ENCODE assay signal across 9 mouse cellular contexts in genomic region chr2:26201926-26202848, GRCm38 (mm10). TPM values are rescaled to one million over a fixed set of nuclear protein-coding genes. Genes with fewer than 3 reads are reported as not detected.
A peak's percentile ranks its signal among the peaks of the same experiment; 100 is the strongest.
DNase-seq lines count a peak whose midpoint lies in the region; ATAC-seq lines count a peak whose summit lies in the region.
"Had no signal": no experiment of that assay in that cellular context is flagged by ENCODE, and none has a peak within 500 bp of the region (broad histone marks: within the 10 kb centered on the region; RNA-seq: fewer than 3 reads in every experiment).

No protein-coding gene starts in this region.

- peaks cover 100% of the 10 kb centered on the region for H3K27me3 ChIP-seq in intestine, embryonic 14.5 days (replicated peaks; ENCODE audit: control insufficient read depth, insufficient read depth, low read length)
- H3K27me3 ChIP-seq in intestine, embryonic 16.5 days (replicated peaks; ENCODE audit: control insufficient read depth, insufficient read depth, low read length), result peaks cover 97% of the 10 kb centered on the region
- H3K27me3 ChIP-seq in hindbrain, embryonic 11.5 days (ENCODE audit: control insufficient read depth, insufficient read depth, low read length), result peaks cover 99% of the 10 kb centered on the region
- peaks cover 100% of the 10 kb centered on the region for H3K27me3 ChIP-seq in neural tube, embryonic 11.5 days (ENCODE audit: control insufficient read depth, insufficient read depth, low read length)

- H3K9ac ChIP-seq in intestine, embryonic 14.5 days (ENCODE audit: low read length), result no peak overlapping the region
- H3K9ac ChIP-seq in intestine, embryonic 16.5 days (ENCODE audit: low read depth, low read length), result no peak overlapping the region
- H3K9ac ChIP-seq in hindbrain, embryonic 11.5 days (ENCODE audit: low read depth, low read length), result no peak overlapping the region
- H3K9ac ChIP-seq in neural tube, embryonic 11.5 days (ENCODE audit: low read length), result peak overlapping the region; percentile 18; the same call in 1 of the 2 replicates

- H3K4me1 ChIP-seq in intestine, embryonic 14.5 days (replicated peaks; ENCODE audit: control insufficient read depth, insufficient read depth, low read length), result no peaks in the 10 kb centered on the region; the same call in 1 of the 2 replicates
- H3K4me1 ChIP-seq in intestine, embryonic 16.5 days (ENCODE audit: control insufficient read depth, insufficient read depth, low read length), result peaks cover 7% of the 10 kb centered on the region; the same call in 1 of the 2 replicates
- H3K4me1 ChIP-seq in hindbrain, embryonic 11.5 days (replicated peaks; ENCODE audit: control insufficient read depth, insufficient read depth, low read length), result peaks cover 23% of the 10 kb centered on the region
- H3K4me1 ChIP-seq in neural tube, embryonic 11.5 days (ENCODE audit: control insufficient read depth, insufficient read depth, low read length), result peaks cover 25% of the 10 kb centered on the region

- ATAC-seq in intestine, embryonic 14.5 days (replicated peaks; ENCODE audit: low FRiP score, low TSS enrichment, low read depth), result no peak
- ATAC-seq in intestine, embryonic 16.5 days, result no peak
- no peak for ATAC-seq in hindbrain, embryonic 11.5 days (ENCODE audit: low FRiP score)
- no peak for ATAC-seq in neural tube, embryonic 11.5 days (ENCODE audit: insufficient read depth, low FRiP score, low TSS enrichment)

- DNase-seq in intestine, embryonic 14.5 days (ENCODE audit: low spot score), result no peak
- peak; percentile 31 for DNase-seq in brain, adult 2 months (ENCODE audit: low read depth, low spot score)
- DNase-seq in hindbrain, embryonic 11.5 days (ENCODE audit: low spot score), result peak; percentile 58
- DNase-seq in neural tube, embryonic 11.5 days (ENCODE audit: low spot score), result no peak
- DNase-seq in thymus, postnatal 0 days (ENCODE audit: low spot score), result no peak
- no peak for DNase-seq in right cerebral cortex, postnatal 14 days
- no peak for DNase-seq in layer of hippocampus, adult 11-12 months (ENCODE audit: low spot score)

- no peak overlapping the region for H3K4me2 ChIP-seq in intestine, embryonic 14.5 days (ENCODE audit: low read length)
- H3K4me2 ChIP-seq in intestine, embryonic 16.5 days (ENCODE audit: low read depth, low read length), result no peak overlapping the region
- peak overlapping the region; percentile 25 for H3K4me2 ChIP-seq in hindbrain, embryonic 11.5 days (replicated peaks; ENCODE audit: low read depth, low read length)
- peak overlapping the region; percentile 29 for H3K4me2 ChIP-seq in neural tube, embryonic 11.5 days (ENCODE audit: low read depth)

- H3K36me3 ChIP-seq in intestine, embryonic 14.5 days (ENCODE audit: control insufficient read depth, insufficient read depth, low read length), result no peaks in the 10 kb centered on the region
- H3K36me3 ChIP-seq in intestine, embryonic 16.5 days (ENCODE audit: control insufficient read depth, insufficient read depth, low read length), result no peaks in the 10 kb centered on the region
- H3K36me3 ChIP-seq in hindbrain, embryonic 11.5 days (ENCODE audit: control insufficient read depth, insufficient read depth, low read length), result no peaks in the 10 kb centered on the region
- no peaks in the 10 kb centered on the region for H3K36me3 ChIP-seq in neural tube, embryonic 11.5 days (ENCODE audit: control insufficient read depth, insufficient read depth, low read length)

- H3K9me3 ChIP-seq in intestine, embryonic 14.5 days (ENCODE audit: control insufficient read depth, low read length), result no peaks in the 10 kb centered on the region
- no peaks in the 10 kb centered on the region for H3K9me3 ChIP-seq in intestine, embryonic 16.5 days (ENCODE audit: control insufficient read depth, low read length)
- H3K9me3 ChIP-seq in hindbrain, embryonic 11.5 days (ENCODE audit: control insufficient read depth, low read length), result no peaks in the 10 kb centered on the region
- H3K9me3 ChIP-seq in neural tube, embryonic 11.5 days (ENCODE audit: control insufficient read depth, low read length), result no peaks in the 10 kb centered on the region

- WGBS in intestine, embryonic 14.5 days, result under 1% methylated on average over 77 of the region's 77 CpGs
- 1% methylated on average over 77 of the region's 77 CpGs for WGBS in intestine, embryonic 16.5 days
- under 1% methylated on average over 77 of the region's 77 CpGs for WGBS in hindbrain, embryonic 11.5 days
- WGBS in neural tube, embryonic 11.5 days, result under 1% methylated on average over 77 of the region's 77 CpGs

- no peak overlapping the region for H3K27ac ChIP-seq in intestine, embryonic 14.5 days (ENCODE audit: low read depth)
- no peak overlapping the region for H3K27ac ChIP-seq in intestine, embryonic 16.5 days (ENCODE audit: low read length)
- no peak overlapping the region for H3K27ac ChIP-seq in hindbrain, embryonic 11.5 days (ENCODE audit: low read depth, low read length)
- 0 out of 2 replicates have a peak overlapping the region, but pooled peaks have one; percentile 27 for H3K27ac ChIP-seq in neural tube, embryonic 11.5 days (ENCODE audit: low read depth, low read length)

- H3K4me3 ChIP-seq in intestine, embryonic 14.5 days (ENCODE audit: low read depth, low read length), result peak overlapping the region; percentile 3; the same call in 1 of the 2 replicates
- no peak overlapping the region for H3K4me3 ChIP-seq in intestine, embryonic 16.5 days (ENCODE audit: low read length)
- H3K4me3 ChIP-seq in hindbrain, embryonic 11.5 days (ENCODE audit: low read depth, low read length), result peak overlapping the region; percentile 13; the same call in 1 of the 2 replicates
- H3K4me3 ChIP-seq in neural tube, embryonic 11.5 days (ENCODE audit: low read depth, low read length), result peak overlapping the region; percentile 22

RNA-seq across cellular contexts. Expression of gene Lhx3, which starts 5.9 kb away (rescaled TPM):
- not detected in 2 replicates for polyA plus RNA-seq in intestine, embryonic 14.5 days (2014; fragmentation: Nextera tagmentation; extraction: Ambion mirVana)
- polyA plus RNA-seq in intestine, embryonic 16.5 days (2015; fragmentation: Nextera tagmentation; extraction: Ambion mirVana), result 0.09 TPM in 1 of 2 replicates, not detected in the other
- polyA plus RNA-seq in hindbrain, embryonic 11.5 days (2014; fragmentation: Nextera tagmentation; extraction: Ambion mirVana), result 6.1 and 7.4 TPM in 2 replicates
- 19.6 and 25.3 TPM in 2 replicates for polyA plus RNA-seq in neural tube, embryonic 11.5 days (2014; fragmentation: Nextera tagmentation; extraction: Ambion mirVana)
- polyA plus RNA-seq in thymus, postnatal 0 days (2015; fragmentation: Nextera tagmentation; extraction: Ambion mirVana), result 0.17 and 0.22 TPM in 2 replicates
- polyA plus RNA-seq: liver, adult 2 months had no signal

RNA-seq across cellular contexts. Expression of gene Qsox2, which starts 35.1 kb away (rescaled TPM):
- 23.4 and 24.6 TPM in 2 replicates for polyA plus RNA-seq in intestine, embryonic 14.5 days (2014; fragmentation: Nextera tagmentation; extraction: Ambion mirVana)
- 23.8 and 25.1 TPM in 2 replicates for polyA plus RNA-seq in intestine, embryonic 16.5 days (2015; fragmentation: Nextera tagmentation; extraction: Ambion mirVana)
- 15.8 and 16.7 TPM in 2 replicates for polyA plus RNA-seq in hindbrain, embryonic 11.5 days (2014; fragmentation: Nextera tagmentation; extraction: Ambion mirVana)
- polyA plus RNA-seq in neural tube, embryonic 11.5 days (2014; fragmentation: Nextera tagmentation; extraction: Ambion mirVana), result 17.3 and 18.9 TPM in 2 replicates
- polyA plus RNA-seq in thymus, postnatal 0 days (2015; fragmentation: Nextera tagmentation; extraction: Ambion mirVana), result 15.2 and 15.3 TPM in 2 replicates

Comparison
In these comparisons a context has a peak if more than half of its experiments do, and no peak if none do; other contexts are left out.
1. DNase-seq: peak in brain, adult 2 months (single experiment) and hindbrain, embryonic 11.5 days (single experiment); none in intestine, embryonic 14.5 days (single experiment), neural tube, embryonic 11.5 days (single experiment), thymus, postnatal 0 days (single experiment), right cerebral cortex, postnatal 14 days (single experiment) and layer of hippocampus, adult 11-12 months (single experiment).
2. H3K4me2 ChIP-seq: peak in hindbrain, embryonic 11.5 days (single experiment) and neural tube, embryonic 11.5 days (single experiment); none in intestine, embryonic 14.5 days (single experiment) and intestine, embryonic 16.5 days (single experiment).